Mouse (Mus musculus) MEL (cell line): Measurements from ENCODE around the gene Plekhg5. TPM values are rescaled to one million over a fixed set of nuclear protein-coding genes. Genes with fewer than 3 reads are reported as not detected.
A peak's percentile ranks its signal among the peaks of the same experiment; 100 is the strongest.

ENCODE experiments used
- DNase-seq: peaks from one replicate; pipeline ENCODE4 v3.0.0; 2011; ENCODE audit warnings: low read depth, low spot score
- H3K27ac ChIP-seq: 2 replicates; pipeline ENCODE4 v1.5.1; 2012; ENCODE audit warnings: low read depth, mild to moderate bottlenecking, control low read depth, low read length, moderate library complexity; ENCODE audit not compliant: control insufficient read depth
- H3K27me3 ChIP-seq, 2 experiments: fragments of 150-350 bp in 1 of 2; sonication (generic) in 1 of 2; 2 replicates each; pipeline ENCODE4 v1.6.1; 2012; ENCODE audit warnings: low read length in 2 of 2, mild to moderate bottlenecking in 2 of 2, improper control_type of control experiment in 1 of 2, moderate library complexity in 1 of 2; ENCODE audit not compliant: insufficient read depth in 2 of 2, control insufficient read depth in 1 of 2
- H3K36me3 ChIP-seq, 2 experiments: 2 replicates each; pipeline ENCODE4 v1.6.1; 2012 to 2014; ENCODE audit warnings: low read length in 2 of 2, improper control_type of control experiment in 1 of 2, inconsistent platforms in 1 of 2, mild to moderate bottlenecking in 1 of 2; ENCODE audit not compliant: insufficient read depth in 2 of 2, control insufficient read depth in 1 of 2
- H3K4me1 ChIP-seq, 2 experiments: fragments of 150-350 bp in 1 of 2; sonication (generic) in 1 of 2; 2 replicates each; pipeline ENCODE4 v1.6.1; 2012; ENCODE audit warnings: low read length in 2 of 2, improper control_type of control experiment in 1 of 2, mild to moderate bottlenecking in 1 of 2; ENCODE audit not compliant: insufficient read depth in 2 of 2, control insufficient read depth in 1 of 2
- H3K4me3 ChIP-seq, 2 experiments: fragments of 150-350 bp in 1 of 2; sonication (generic) in 1 of 2; 2 replicates each; pipeline ENCODE4 v1.5.1; 2012; ENCODE audit warnings: low read depth in 2 of 2, low read length in 2 of 2, mild to moderate bottlenecking in 2 of 2, moderate library complexity in 2 of 2, control low read depth in 1 of 2, improper control_type of control experiment in 1 of 2; ENCODE audit not compliant: control insufficient read depth in 1 of 2, insufficient read depth in 1 of 2
- H3K79me2 ChIP-seq: 2 replicates; pipeline ENCODE4 v1.6.1; 2012; ENCODE audit warnings: mild to moderate bottlenecking, low read length, moderate library complexity; ENCODE audit not compliant: control insufficient read depth, poor library complexity, insufficient read depth
- H3K9ac ChIP-seq: 2 replicates; pipeline ENCODE4 v1.6.1; 2012; ENCODE audit warnings: low read depth, mild to moderate bottlenecking, control low read depth, low read length, moderate library complexity; ENCODE audit not compliant: control insufficient read depth, poor library complexity, severe bottlenecking
- H3K9me3 ChIP-seq: fragments of 150-350 bp; sonication (generic); replicated peaks from 2 replicates; pipeline ENCODE4 v1.6.1; 2012; ENCODE audit warnings: mild to moderate bottlenecking, low read length, improper control_type of control experiment, moderate library complexity; ENCODE audit not compliant: insufficient read depth
- CHD2 ChIP-seq: IDR thresholded peaks from 2 replicates; pipeline ENCODE4 v1.6.1; 2011; ENCODE audit warnings: low read length, improper control_type of control experiment
- CTCF ChIP-seq, 3 experiments: IDR thresholded peaks in 2 of 3; conservative IDR thresholded peaks in 1 of 3; 2 replicates each; pipeline ENCODE4 v1.5.1; 2011 to 2012; ENCODE audit warnings: low read length in 3 of 3, low read depth in 2 of 3, mild to moderate bottlenecking in 2 of 3, improper control_type of control experiment in 1 of 3, inconsistent platforms in 1 of 3, mixed read lengths in 1 of 3, moderate library complexity in 1 of 3; ENCODE audit not compliant: control insufficient read depth in 1 of 3, insufficient read depth in 1 of 3, poor library complexity in 1 of 3, severe bottlenecking in 1 of 3
- ELF1 ChIP-seq: IDR thresholded peaks from 2 replicates; pipeline ENCODE4 v1.6.1; 2014; ENCODE audit warnings: low read depth, mild to moderate bottlenecking, inconsistent platforms, low read length, improper control_type of control experiment, moderate library complexity
- ETS1 ChIP-seq: IDR thresholded peaks from 2 replicates; pipeline ENCODE4 v1.6.1; 2012; ENCODE audit warnings: low read depth, mild to moderate bottlenecking, inconsistent platforms, low read length, improper control_type of control experiment, moderate library complexity
- GATA1 ChIP-seq: IDR thresholded peaks from 2 replicates; pipeline ENCODE4 v1.6.1; 2011; ENCODE audit warnings: low read depth, low read length, improper control_type of control experiment
- JUND ChIP-seq: IDR thresholded peaks from 2 replicates; pipeline ENCODE4 v1.6.1; 2011; ENCODE audit warnings: low read depth, mild to moderate bottlenecking, improper control_type of control experiment, low read length
- KAT2A ChIP-seq: conservative IDR thresholded peaks from 2 replicates; pipeline ENCODE4 v1.6.1; 2012; ENCODE audit warnings: low read depth, low read length, improper control_type of control experiment, inconsistent platforms
- MAX ChIP-seq: IDR thresholded peaks from 2 replicates; pipeline ENCODE4 v1.6.1; 2011; ENCODE audit warnings: low read length, improper control_type of control experiment
- MAZ ChIP-seq: IDR thresholded peaks from 2 replicates; pipeline ENCODE4 v1.6.1; 2012; ENCODE audit warnings: low read depth, mild to moderate bottlenecking, inconsistent platforms, low read length, improper control_type of control experiment
- MXI1 ChIP-seq: IDR thresholded peaks from 2 replicates; pipeline ENCODE4 v1.6.1; 2011; ENCODE audit warnings: mild to moderate bottlenecking, low read depth, low read length, improper control_type of control experiment
- MYC ChIP-seq: IDR thresholded peaks from 2 replicates; pipeline ENCODE4 v1.6.1; 2011; ENCODE audit warnings: low read depth, mild to moderate bottlenecking, low read length, improper control_type of control experiment, moderate library complexity
- RAD21 ChIP-seq: IDR thresholded peaks from 2 replicates; pipeline ENCODE4 v1.6.1; 2011; ENCODE audit warnings: mild to moderate bottlenecking, low read depth, low read length, improper control_type of control experiment
- SMC3 ChIP-seq: IDR thresholded peaks from 2 replicates; pipeline ENCODE4 v1.6.1; 2011; ENCODE audit warnings: low read depth, low read length, improper control_type of control experiment
- TAL1 ChIP-seq: IDR thresholded peaks from 2 replicates; pipeline ENCODE4 v1.6.1; 2012; ENCODE audit warnings: mild to moderate bottlenecking, inconsistent platforms, low read length, moderate library complexity, mixed read lengths
- TBP ChIP-seq: IDR thresholded peaks from 2 replicates; pipeline ENCODE4 v1.8.0; 2011; ENCODE audit warnings: low read depth, low read length, improper control_type of control experiment
- ZKSCAN1 ChIP-seq: IDR thresholded peaks from 2 replicates; pipeline ENCODE4 v1.6.1; 2012; ENCODE audit warnings: low read depth, mild to moderate bottlenecking, inconsistent platforms, low read length, improper control_type of control experiment, moderate library complexity
- ZNF384 ChIP-seq: IDR thresholded peaks from 2 replicates; pipeline ENCODE4 v1.6.1; 2012; ENCODE audit warnings: low read depth, mild to moderate bottlenecking, inconsistent platforms, low read length, improper control_type of control experiment
- polyA plus RNA-seq, 2 experiments: library from polyadenylated mRNA; stranded (reverse) in 1 of 2; unstranded in 1 of 2; fragments of >175 nt in 1 of 2; fragments of >200 nt in 1 of 2; gene quantifications; 2 replicates each; pipeline versions ENCODE4 v1.2.1 to v1.2.4; 2012; ENCODE audit warnings: low replicate concordance in 2 of 2, low read depth in 1 of 2; ENCODE audit not compliant: insufficient read length in 2 of 2, insufficient read depth in 1 of 2, missing spikeins in 1 of 2
- total RNA-seq: library from RNA; depleted of rRNA; stranded (reverse); fragments of 300-350 nt; gene quantifications from 2 replicates; pipeline ENCODE4 v1.2.3, GENCODE M21; 2012

Gene Plekhg5
- total and polyA plus RNA-seq, 3 experiments, result 10.8 to 19.6 TPM; not detected in 1

GRCm38 (mm10) chr4:152103025-152103424 is 30.7 kb downstream of the Plekhg5 start:
- Histone ChIP-seq H3K27me3 (no peaks in the 10 kb centered on the region), H3K9ac (no peak overlapping the region), H3K79me2 (no peaks in the 10 kb centered on the region), H3K9me3 (no peaks in the 10 kb centered on the region), H3K27ac (no peak overlapping the region), H3K36me3 (peaks cover 1 to 2% of the 10 kb centered on the region in 2 experiments; a peak in 2 of 4 replicates), H3K4me3 (no peak overlapping the region), H3K4me1 (peaks cover 3 to 8% of the 10 kb centered on the region in 2 experiments; a peak in 3 of 4 replicates)
- TF ChIP-seq RAD21 (peak; percentile 7), ZKSCAN1 (no peak), CTCF (IDR thresholded peaks at IDR 0.05 in 2 of 3, conservative IDR thresholded peaks at IDR 0.05 in 1 of 3; ENCODE audit: control insufficient read depth in 1 of 3, insufficient read depth in 1 of 3, low read depth in 2 of 3, low read length in 3 of 3, poor library complexity in 1 of 3, severe bottlenecking in 1 of 3) (peak; percentile 77 to 91 (median 89)), SMC3 (peak; percentile 53)
- DNase-seq, result peak; percentile 75

GRCm38 (mm10) chr4:152106746-152107145 is 34.4 kb downstream of the Plekhg5 start:
- H3K27me3 ChIP-seq, result no peaks in the 10 kb centered on the region
- no peaks in the 10 kb centered on the region for H3K79me2 ChIP-seq
- H3K9ac ChIP-seq, result no peak overlapping the region
- peaks cover 7 to 9% of the 10 kb centered on the region in 2 experiments for H3K4me1 ChIP-seq
- H3K4me3 ChIP-seq, result no peak overlapping the region
- H3K36me3 ChIP-seq, result peaks cover 1 to 10% of the 10 kb centered on the region in 2 experiments
- no peaks in the 10 kb centered on the region for H3K9me3 ChIP-seq
- TF ChIP-seq CTCF (IDR thresholded peaks at IDR 0.05 in 2 of 3, conservative IDR thresholded peaks at IDR 0.05 in 1 of 3; ENCODE audit: control insufficient read depth in 1 of 3, insufficient read depth in 1 of 3, low read depth in 2 of 3, low read length in 3 of 3, poor library complexity in 1 of 3, severe bottlenecking in 1 of 3) (peak in 2 of 3 experiments; percentile 9 to 26; a peak in 2 of 6 replicates), MAX (no peak), TBP (no peak)
- no peak overlapping the region for H3K27ac ChIP-seq
- no peak for DNase-seq

DNA sequence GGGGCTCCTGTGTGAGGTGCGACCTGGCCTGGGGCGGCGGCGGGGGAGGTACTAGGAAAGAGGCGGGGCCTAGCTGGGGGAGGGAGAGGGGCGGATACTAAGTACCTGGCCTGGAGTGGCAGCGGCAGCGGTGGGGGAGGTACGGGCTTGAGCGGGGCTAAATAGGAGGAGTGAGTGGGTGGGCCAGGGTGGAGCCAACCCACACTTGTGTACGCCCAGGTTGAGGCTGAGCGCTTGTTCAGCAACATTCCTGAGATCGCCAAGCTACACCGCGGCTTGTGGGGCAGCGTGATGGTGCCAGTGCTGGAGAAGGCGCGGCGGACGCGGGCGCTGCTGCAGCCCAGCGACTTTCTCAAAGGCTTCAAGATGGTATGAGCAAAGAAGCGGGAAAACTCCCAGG is 35.2 kb downstream of the Plekhg5 start:
- Histone ChIP-seq H3K9me3 (no peaks in the 10 kb centered on the region), H3K4me1 (peaks cover 7 to 9% of the 10 kb centered on the region in 2 experiments), H3K36me3 (peaks cover 1 to 10% of the 10 kb centered on the region in 2 experiments), H3K79me2 (no peaks in the 10 kb centered on the region)
- no peak for DNase-seq
- TF ChIP-seq TAL1, result no peak
- no peak for TF ChIP-seq CHD2
- no peak for TF ChIP-seq RAD21
- no peak for TF ChIP-seq ELF1
- TF ChIP-seq ZNF384, result no peak
- no peak for TF ChIP-seq KAT2A
- TF ChIP-seq MAZ, result no peak
- TF ChIP-seq MYC, result no peak
- no peak for TF ChIP-seq MXI1
- TF ChIP-seq GATA1, result no peak
- no peak for TF ChIP-seq JUND
- no peak for TF ChIP-seq ETS1
- TF ChIP-seq, all 39 proteins: peak for 0
- H3K27me3 ChIP-seq, result no peaks in the 10 kb centered on the region
- no peak overlapping the region for H3K27ac ChIP-seq
- no peak overlapping the region for H3K9ac ChIP-seq
- no peak overlapping the region for H3K4me3 ChIP-seq
